Mouse (Mus musculus) midbrain, embryonic 16.5 days (tissue): ENCODE results near the gene Dpyd. TPM values are rescaled to one million over a fixed set of nuclear protein-coding genes. Genes with fewer than 3 reads are reported as not detected.
A peak's percentile ranks its signal among the peaks of the same experiment; 100 is the strongest.

Experiments used
- ATAC-seq: fragments of 200-750 bp; cut with Nextera tagmentation; 2 replicates; pipeline ENCODE4 v1.8.0; 2017; ENCODE audit warnings: moderate TSS enrichment
- H3K27ac ChIP-seq: fragments of 300-500 bp; sonication (generic); 2 replicates; pipeline ENCODE4 v1.5.1; 2014; ENCODE audit warnings: mild to moderate bottlenecking, low read length, mixed read lengths
- H3K27me3 ChIP-seq: fragments of 300-500 bp; sonication (generic); 2 replicates; pipeline ENCODE4 v1.6.1; 2014; ENCODE audit warnings: low read depth, low read length, mixed read lengths; ENCODE audit not compliant: control insufficient read depth, insufficient read depth
- H3K36me3 ChIP-seq: fragments of 300-500 bp; sonication (generic); 2 replicates; pipeline ENCODE4 v1.6.1; 2014; ENCODE audit warnings: mild to moderate bottlenecking, low read length, moderate library complexity, mixed read lengths; ENCODE audit not compliant: control insufficient read depth, insufficient read depth
- H3K4me1 ChIP-seq: fragments of 300-500 bp; sonication (generic); 2 replicates; pipeline ENCODE4 v1.6.1; 2014; ENCODE audit warnings: mild to moderate bottlenecking, low read length, mixed read lengths; ENCODE audit not compliant: control insufficient read depth, insufficient read depth
- H3K4me2 ChIP-seq: fragments of 300-500 bp; sonication (generic); 2 replicates; pipeline ENCODE4 v1.6.1; 2014; ENCODE audit warnings: mild to moderate bottlenecking, low read length, mixed read lengths
- H3K4me3 ChIP-seq: fragments of 300-500 bp; sonication (generic); 2 replicates; pipeline ENCODE4 v1.5.1; 2014; ENCODE audit warnings: low read depth, mild to moderate bottlenecking, low read length, moderate library complexity, mixed read lengths
- H3K9ac ChIP-seq: fragments of 300-500 bp; sonication (generic); 2 replicates; pipeline ENCODE4 v1.6.1; 2014; ENCODE audit warnings: low read depth, low read length, mixed read lengths
- H3K9me3 ChIP-seq: fragments of 300-500 bp; sonication (generic); replicated peaks from 2 replicates; pipeline ENCODE4 v1.6.1; 2014; ENCODE audit warnings: mild to moderate bottlenecking, low read length, mixed read lengths; ENCODE audit not compliant: control insufficient read depth, poor library complexity, severe bottlenecking
- WGBS: fragments of 180-500 bp; shearing (Covaris S2); extraction: QIAGEN DNeasy Blood & Tissue Kit; methylation state at CpG from one replicate; pipeline ENCODE4 v1.1.7; 2014; 5-methylcytosine and 5-hydroxymethylcytosine counted together
- polyA plus RNA-seq: library from polyadenylated mRNA; unstranded; fragments of >200 nt; fragmentation: Nextera tagmentation; extraction: Ambion mirVana; gene quantifications from 2 replicates; pipeline ENCODE4 v1.2.1, GENCODE M21; 2015

Dpyd gene
- polyA plus RNA-seq, 1 experiment from 2014 or later: 4.2 TPM

DNA sequence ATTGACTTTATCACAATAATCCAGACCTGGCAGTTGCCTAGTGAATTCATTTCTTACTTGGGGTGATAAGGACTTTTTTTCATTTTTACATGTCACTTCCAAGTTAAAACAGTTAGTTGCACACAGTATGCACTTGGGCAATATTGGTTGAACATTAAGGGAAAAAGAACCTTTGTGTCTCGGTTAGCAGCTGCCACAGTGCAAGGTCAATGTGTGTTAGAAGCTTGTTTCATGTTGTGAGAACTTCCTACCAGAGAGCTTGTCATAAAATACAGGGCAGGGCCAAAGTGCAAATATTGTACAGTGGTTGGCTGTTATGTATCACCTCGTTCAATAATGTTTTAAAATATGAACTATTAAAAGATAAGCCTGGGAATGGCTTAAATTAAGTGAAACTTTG is 564.1 kb downstream of the Dpyd start:
- H3K9ac ChIP-seq: no peak overlapping the region
- no peaks in the 10 kb centered on the region for H3K4me1 ChIP-seq
- H3K27me3 ChIP-seq: no peaks in the 10 kb centered on the region
- no peak overlapping the region for H3K27ac ChIP-seq
- no peak overlapping the region for H3K4me2 ChIP-seq
- no peaks in the 10 kb centered on the region for H3K36me3 ChIP-seq
- H3K4me3 ChIP-seq: no peak overlapping the region
- no peak for ATAC-seq
- WGBS: 75% methylated on average over 2 of the region's 2 CpGs
- no peaks in the 10 kb centered on the region for H3K9me3 ChIP-seq

DNA sequence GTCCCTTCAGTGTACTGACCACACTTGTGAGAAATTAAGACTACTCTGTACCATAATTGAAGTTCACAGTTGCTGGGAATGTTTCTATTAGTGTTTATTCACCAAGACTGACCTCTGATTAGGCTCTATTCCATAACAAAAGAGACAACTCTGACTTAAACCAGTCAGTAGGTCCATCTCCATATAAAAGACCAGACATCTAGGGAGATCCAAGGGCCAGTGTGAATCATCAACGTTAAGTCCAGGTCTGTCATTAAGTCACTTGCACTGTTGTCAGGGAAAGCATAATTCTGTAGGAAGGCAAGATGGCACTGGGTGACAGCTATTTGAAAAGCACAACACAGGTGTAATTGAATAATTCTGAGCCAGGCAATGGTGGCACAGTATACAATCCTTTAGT is 566.1 kb downstream of the Dpyd start:
- H3K27me3 ChIP-seq: no peaks in the 10 kb centered on the region
- WGBS: 50% methylated on average over 1 of the region's 1 CpGs
- H3K4me1 ChIP-seq: no peaks in the 10 kb centered on the region
- no peak overlapping the region for H3K9ac ChIP-seq
- H3K4me2 ChIP-seq: no peak overlapping the region
- H3K27ac ChIP-seq: no peak overlapping the region
- no peak for ATAC-seq
- no peak overlapping the region for H3K4me3 ChIP-seq
- H3K9me3 ChIP-seq: no peaks in the 10 kb centered on the region
- no peaks in the 10 kb centered on the region for H3K36me3 ChIP-seq

DNA sequence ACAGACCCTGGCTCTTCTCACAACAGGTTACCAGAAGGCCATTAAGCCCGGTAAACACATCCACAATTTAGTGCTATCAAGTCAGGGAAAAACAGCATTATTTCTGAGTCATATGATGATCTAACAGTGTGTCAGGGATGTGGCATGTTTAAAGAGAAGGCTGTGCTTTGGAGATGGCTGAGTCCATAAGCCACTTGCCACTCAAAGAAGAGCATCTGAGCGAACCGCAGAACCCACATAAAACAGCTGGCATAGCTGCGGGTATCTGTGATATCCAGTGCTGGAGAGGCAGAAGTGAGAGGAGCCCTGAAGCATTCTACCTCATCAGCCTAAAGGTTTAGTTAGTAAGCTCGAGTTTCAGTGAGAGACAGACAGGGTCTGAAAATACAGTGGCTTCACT is 581.1 kb downstream of the Dpyd start:
- WGBS: 43% methylated on average over 5 of the region's 5 CpGs
- H3K4me2 ChIP-seq: no peak overlapping the region

DNA sequence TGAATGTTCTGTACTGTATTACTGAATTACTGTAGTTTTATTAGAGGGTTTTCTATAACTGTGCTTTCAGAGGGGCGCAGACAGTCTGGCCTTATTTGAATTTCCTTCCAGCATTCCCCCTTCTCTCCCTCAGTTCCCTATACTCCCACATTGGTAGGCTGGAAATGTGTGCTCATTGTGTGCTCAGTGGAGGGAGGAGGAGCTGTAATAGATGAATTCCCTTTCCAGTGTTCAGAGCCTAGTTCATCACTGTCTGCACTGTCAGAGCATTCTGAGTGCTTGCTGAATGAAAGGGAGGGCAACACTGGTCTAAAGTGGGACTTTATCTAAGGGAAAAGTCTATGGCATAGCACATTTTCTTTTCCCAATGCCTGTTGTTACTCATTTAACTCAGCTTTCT is 582.9 kb downstream of the Dpyd start:
- Histone ChIP-seq H3K4me1 (no peaks in the 10 kb centered on the region), H3K27me3 (no peaks in the 10 kb centered on the region), H3K4me2 (no peak overlapping the region), H3K27ac (no peak overlapping the region), H3K9me3 (no peaks in the 10 kb centered on the region), H3K4me3 (no peak overlapping the region), H3K9ac (no peak overlapping the region), H3K36me3 (no peaks in the 10 kb centered on the region)
- ATAC-seq: no peak
- WGBS: 70% methylated on average over 1 of the region's 1 CpGs

More for the DNA sequence above, 581.1 kb downstream of the Dpyd start:
- no peak for ATAC-seq
- Histone ChIP-seq H3K27ac (no peak overlapping the region), H3K4me1 (no peaks in the 10 kb centered on the region), H3K36me3 (no peaks in the 10 kb centered on the region), H3K4me3 (no peak overlapping the region), H3K9me3 (no peaks in the 10 kb centered on the region), H3K9ac (no peak overlapping the region), H3K27me3 (no peaks in the 10 kb centered on the region)

DNA sequence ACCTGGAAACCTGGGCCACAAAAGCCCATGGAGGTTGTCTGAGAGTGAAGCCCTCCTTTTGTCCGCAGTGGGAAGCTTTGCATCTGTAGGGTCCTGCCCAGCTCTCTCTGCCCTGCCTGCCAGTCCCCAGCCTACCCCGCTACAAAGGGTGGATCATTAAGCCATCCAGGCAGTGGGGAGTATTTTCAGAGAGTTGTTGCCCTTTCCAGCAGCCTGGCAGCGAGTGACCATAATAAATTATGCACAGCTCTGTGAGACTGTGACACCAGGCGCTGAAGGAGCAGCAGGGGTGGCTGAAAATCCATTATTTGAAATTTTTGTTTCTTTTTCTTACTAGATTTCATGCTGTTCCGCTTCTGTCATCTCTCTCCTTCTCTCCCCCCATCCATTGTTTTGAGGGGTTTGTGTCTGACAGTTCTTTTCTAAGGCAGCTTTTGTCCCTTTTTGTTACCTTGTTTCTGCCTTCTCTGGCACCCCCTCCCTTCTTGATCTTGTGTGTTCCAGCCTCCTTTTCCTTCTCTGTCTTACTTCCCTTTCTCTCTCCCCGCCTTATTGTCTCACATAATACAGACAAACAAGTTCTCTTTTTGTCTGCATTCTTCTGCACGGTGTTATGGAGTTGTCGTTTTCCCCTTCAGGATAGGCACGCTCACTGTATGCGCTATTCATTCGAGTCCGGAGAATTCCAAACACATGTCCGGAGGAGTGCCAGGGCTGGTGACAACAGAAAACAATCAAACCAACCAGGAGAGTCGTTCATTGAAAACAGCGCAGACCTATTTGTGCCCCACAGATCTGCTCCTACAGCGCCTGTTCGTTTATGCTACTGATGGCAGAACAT is 592.9 kb downstream of the Dpyd start:
- WGBS: 4% methylated on average over 17 of the region's 17 CpGs
- Histone ChIP-seq H3K36me3 (no peaks in the 10 kb centered on the region), H3K4me1 (peaks cover 13% of the 10 kb centered on the region), H3K4me2 (peak overlapping the region; percentile 72), H3K27ac (peak overlapping the region; percentile 71), H3K4me3 (peak overlapping the region; percentile 37), H3K9ac (peak overlapping the region; percentile 45), H3K27me3 (no peaks in the 10 kb centered on the region), H3K9me3 (no peaks in the 10 kb centered on the region)
- ATAC-seq: peak; percentile 88

DNA sequence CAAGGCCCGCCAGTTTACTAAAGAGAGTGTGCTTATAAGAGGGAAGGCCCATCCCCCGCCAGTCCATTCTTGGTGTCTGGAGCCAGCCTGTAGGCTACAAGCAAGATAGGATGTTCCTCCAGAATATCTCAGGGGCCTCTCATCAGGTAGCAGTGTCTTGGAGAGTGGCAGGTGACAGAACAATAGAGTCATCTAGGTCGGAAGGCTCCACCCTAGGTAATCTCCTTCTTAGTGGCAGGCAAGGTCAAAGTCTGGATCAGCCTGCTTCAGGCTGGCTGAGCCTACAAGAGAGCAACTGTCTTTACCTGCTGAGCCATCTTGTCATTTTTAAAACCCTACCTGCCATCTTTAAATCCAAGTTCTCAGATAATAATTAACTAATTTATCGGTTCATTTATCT is 596.7 kb downstream of the Dpyd start:
- H3K4me1 ChIP-seq: peaks cover 13% of the 10 kb centered on the region
- no peak overlapping the region for H3K4me2 ChIP-seq
- 84% methylated on average over 4 of the region's 4 CpGs for WGBS
- H3K36me3 ChIP-seq: no peaks in the 10 kb centered on the region
- no peak overlapping the region for H3K27ac ChIP-seq
- no peak overlapping the region for H3K4me3 ChIP-seq
- H3K9me3 ChIP-seq: no peaks in the 10 kb centered on the region
- no peak overlapping the region for H3K9ac ChIP-seq
- no peaks in the 10 kb centered on the region for H3K27me3 ChIP-seq
- no peak for ATAC-seq

DNA sequence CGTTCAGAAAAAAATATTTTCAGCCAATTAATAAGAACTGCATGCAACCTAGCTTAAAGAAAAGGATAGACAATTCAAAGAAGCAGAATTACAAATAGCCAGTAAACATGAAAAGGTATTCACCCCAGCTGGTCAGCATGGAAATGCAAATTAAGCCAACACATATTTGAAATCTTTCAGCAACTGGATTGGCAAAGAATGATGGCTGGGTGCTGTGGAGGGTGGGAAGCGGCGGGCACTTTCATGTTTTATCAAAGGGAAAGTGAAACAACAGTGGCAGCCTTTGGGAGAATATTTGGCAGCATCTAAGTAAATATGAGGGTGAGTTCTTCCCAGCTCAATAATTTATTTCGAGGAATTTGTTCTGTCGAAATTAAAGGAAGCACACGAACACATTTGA is 603.8 kb downstream of the Dpyd start:
- no peaks in the 10 kb centered on the region for H3K36me3 ChIP-seq
- no peak overlapping the region for H3K27ac ChIP-seq
- WGBS: 40% methylated on average over 6 of the region's 6 CpGs
- no peaks in the 10 kb centered on the region for H3K9me3 ChIP-seq
- H3K4me1 ChIP-seq: peaks cover 3% of the 10 kb centered on the region; the same call in 1 of the 2 replicates
- H3K4me3 ChIP-seq: no peak overlapping the region
- H3K4me2 ChIP-seq: no peak overlapping the region
- no peak overlapping the region for H3K9ac ChIP-seq
- H3K27me3 ChIP-seq: no peaks in the 10 kb centered on the region
- ATAC-seq: no peak

DNA sequence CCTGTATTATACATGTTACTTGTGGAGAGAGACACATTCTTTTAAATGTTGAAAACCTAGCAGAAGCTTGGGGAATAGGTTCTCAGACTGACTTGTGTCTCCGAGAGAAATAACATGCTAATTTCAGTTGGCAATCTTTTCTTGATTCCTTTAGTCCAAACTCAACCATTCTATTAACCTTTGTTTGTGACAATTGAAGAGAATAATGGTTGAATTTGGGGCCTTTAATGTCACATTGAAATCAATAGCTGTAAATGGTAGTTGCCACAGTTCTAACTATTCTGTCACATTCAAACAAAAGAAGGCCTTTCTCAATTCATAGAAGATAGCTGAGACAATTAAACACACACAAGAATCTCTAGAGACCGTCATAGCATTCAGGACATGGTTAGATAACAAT is 606.2 kb downstream of the Dpyd start:
- WGBS: 47% methylated on average over 2 of the region's 2 CpGs
- Histone ChIP-seq H3K4me3 (no peak overlapping the region), H3K4me1 (peaks cover 3% of the 10 kb centered on the region; the same call in 1 of the 2 replicates), H3K27me3 (no peaks in the 10 kb centered on the region), H3K4me2 (no peak overlapping the region), H3K9me3 (no peaks in the 10 kb centered on the region), H3K9ac (no peak overlapping the region), H3K27ac (no peak overlapping the region), H3K36me3 (no peaks in the 10 kb centered on the region)
- no peak for ATAC-seq

DNA sequence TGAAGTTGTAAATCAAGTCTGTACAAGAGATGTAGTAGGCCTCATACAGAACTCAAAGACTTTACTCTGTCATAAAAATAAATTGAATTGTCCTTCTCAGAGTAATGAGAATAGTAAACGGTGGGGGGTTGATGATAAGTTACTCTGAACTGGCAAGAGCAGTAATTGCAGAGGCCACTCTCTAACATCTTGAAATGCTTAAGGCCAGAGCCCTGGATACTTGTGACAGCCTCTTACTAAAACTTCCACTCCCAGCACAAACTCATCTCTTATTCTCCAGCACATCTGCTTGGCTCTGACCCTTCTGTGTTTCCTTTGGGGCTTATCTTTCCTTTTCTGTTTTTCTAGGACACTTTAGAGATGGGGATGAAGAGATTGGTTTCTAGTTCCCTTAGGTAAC is 606.7 kb downstream of the Dpyd start:
- H3K27ac ChIP-seq: no peak overlapping the region
- peaks cover 3% of the 10 kb centered on the region; the same call in 1 of the 2 replicates for H3K4me1 ChIP-seq
- no peak overlapping the region for H3K4me2 ChIP-seq
- 59% methylated on average over 1 of the region's 1 CpGs for WGBS
- no peak for ATAC-seq
- no peaks in the 10 kb centered on the region for H3K9me3 ChIP-seq
- H3K36me3 ChIP-seq: no peaks in the 10 kb centered on the region
- no peak overlapping the region for H3K4me3 ChIP-seq
- no peaks in the 10 kb centered on the region for H3K27me3 ChIP-seq
- no peak overlapping the region for H3K9ac ChIP-seq
